Mouse (Mus musculus) liver, embryonic 11.5 days (tissue): ENCODE results near the gene Nemf. TPM values are rescaled to one million over a fixed set of nuclear protein-coding genes. Genes with fewer than 3 reads are reported as not detected.
"Not testable (repeated sequence)": the region's sequence is repeated elsewhere in the genome, so short reads cannot be mapped to it uniquely, and the experiment has no call there.

Experiments used
- ATAC-seq: fragments of 200-750 bp; cut with Nextera tagmentation; replicated peaks from 2 replicates; pipeline ENCODE4 v1.8.0; 2017; ENCODE audit warnings: moderate number of reproducible peaks, mild to moderate bottlenecking, moderate TSS enrichment, moderate library complexity; ENCODE audit not compliant: low FRiP score
- DNase-seq: peaks from one replicate; pipeline ENCODE4 v3.0.0-alpha.2; 2017; ENCODE audit warnings: low spot score
- H3K27ac ChIP-seq: fragments of 300-500 bp; sonication (generic); 2 replicates; pipeline ENCODE4 v1.5.1; 2014; ENCODE audit warnings: mild to moderate bottlenecking, low read depth, low read length, control low read depth
- H3K27me3 ChIP-seq: fragments of 300-500 bp; sonication (generic); replicated peaks from 2 replicates; pipeline ENCODE4 v1.6.1; 2014; ENCODE audit warnings: low read length, mixed read lengths; ENCODE audit not compliant: control insufficient read depth, insufficient read depth
- H3K36me3 ChIP-seq: fragments of 300-500 bp; sonication (generic); 2 replicates; pipeline ENCODE4 v1.6.1; 2014; ENCODE audit warnings: mild to moderate bottlenecking, low read length, moderate library complexity, mixed read lengths; ENCODE audit not compliant: control insufficient read depth, insufficient read depth
- H3K4me1 ChIP-seq: fragments of 300-500 bp; sonication (generic); replicated peaks from 2 replicates; pipeline ENCODE4 v1.6.1; 2014; ENCODE audit warnings: low read length, mixed read lengths; ENCODE audit not compliant: control insufficient read depth, insufficient read depth
- H3K4me2 ChIP-seq: fragments of 300-500 bp; sonication (generic); 2 replicates; pipeline ENCODE4 v1.6.1; 2014; ENCODE audit warnings: mild to moderate bottlenecking, control low read depth, moderate library complexity
- H3K4me3 ChIP-seq: fragments of 300-500 bp; sonication (generic); 2 replicates; pipeline ENCODE4 v1.5.1; 2014; ENCODE audit warnings: low read depth, low read length, control low read depth
- H3K9ac ChIP-seq: fragments of 300-500 bp; sonication (generic); 2 replicates; pipeline ENCODE4 v1.6.1; 2014; ENCODE audit warnings: low read depth, low read length, control low read depth
- H3K9me3 ChIP-seq: fragments of 300-500 bp; sonication (generic); 2 replicates; pipeline ENCODE4 v1.6.1; 2016; ENCODE audit warnings: low read length, inconsistent platforms, mixed read lengths; ENCODE audit not compliant: control insufficient read depth
- WGBS: fragments of 180-500 bp; shearing (Covaris S2); extraction: QIAGEN DNeasy Blood & Tissue Kit; methylation state at CpG from one replicate; pipeline ENCODE4 v1.1.7; 2014; 5-methylcytosine and 5-hydroxymethylcytosine counted together
- polyA plus RNA-seq: library from polyadenylated mRNA; unstranded; fragments of >200 nt; fragmentation: Nextera tagmentation; extraction: Ambion mirVana; gene quantifications from 2 replicates; pipeline ENCODE4 v1.2.1, GENCODE M21; 2014

The Nemf gene
- polyA plus RNA-seq, 1 experiment from 2014 or later, result 81.7 TPM

DNA sequence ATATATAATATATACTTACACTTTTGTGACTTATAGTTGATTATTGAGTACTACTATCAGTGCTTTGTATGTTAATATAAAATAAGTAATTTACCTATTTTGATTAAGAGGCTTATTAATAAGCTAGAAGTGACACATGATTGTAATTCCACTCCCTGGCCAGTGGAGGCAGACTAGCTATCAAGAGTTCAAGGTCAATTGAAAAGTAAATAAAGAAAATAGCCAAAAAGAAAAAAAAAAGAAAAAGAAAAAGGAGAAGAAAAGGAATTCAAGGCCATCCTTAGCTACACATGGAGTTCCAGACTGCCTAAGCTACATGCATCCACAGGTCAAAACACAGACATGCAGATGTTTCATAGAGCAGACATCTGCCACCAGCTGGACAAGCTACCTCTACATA lies 9.5 kb upstream of the Nemf start:
- no peak overlapping the region for H3K9ac ChIP-seq
- peaks cover 21% of the 10 kb centered on the region for H3K4me1 ChIP-seq
- H3K27ac ChIP-seq, result no peak overlapping the region
- H3K9me3 ChIP-seq, result no peaks in the 10 kb centered on the region
- H3K36me3 ChIP-seq, result no peaks in the 10 kb centered on the region
- H3K27me3 ChIP-seq, result no peaks in the 10 kb centered on the region
- H3K4me3 ChIP-seq, result no peak overlapping the region
- no peak overlapping the region for H3K4me2 ChIP-seq
- ATAC-seq (no peak), DNase-seq (no peak)

DNA sequence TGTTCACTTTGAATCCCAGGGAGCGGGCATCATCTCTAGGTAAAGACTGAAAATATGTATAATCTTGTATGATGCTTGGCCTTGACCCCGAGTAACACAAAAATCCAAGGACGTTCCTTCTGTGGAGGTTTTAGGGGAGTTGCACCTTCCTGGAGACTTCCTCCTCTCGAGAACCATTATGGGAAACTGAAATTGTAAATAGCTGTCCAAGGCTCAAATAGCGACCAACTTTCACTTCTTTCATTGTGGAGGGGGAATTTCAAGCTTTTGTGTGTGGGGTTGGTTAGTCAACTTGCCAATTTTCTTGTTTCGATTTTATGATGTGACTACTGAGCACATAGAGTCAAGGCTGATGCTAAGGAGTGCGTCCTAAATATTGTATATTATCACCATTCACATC lies 8.8 kb upstream of the Nemf start:
- H3K9me3 ChIP-seq, result no peaks in the 10 kb centered on the region
- DNase-seq (no peak), ATAC-seq (no peak)
- no peaks in the 10 kb centered on the region for H3K36me3 ChIP-seq
- peaks cover 19% of the 10 kb centered on the region for H3K4me1 ChIP-seq
- no peak overlapping the region for H3K9ac ChIP-seq
- H3K27me3 ChIP-seq, result no peaks in the 10 kb centered on the region
- no peak overlapping the region for H3K27ac ChIP-seq
- 77% methylated on average over 7 of the region's 7 CpGs for WGBS
- H3K4me2 ChIP-seq, result no peak overlapping the region
- H3K4me3 ChIP-seq, result no peak overlapping the region

DNA sequence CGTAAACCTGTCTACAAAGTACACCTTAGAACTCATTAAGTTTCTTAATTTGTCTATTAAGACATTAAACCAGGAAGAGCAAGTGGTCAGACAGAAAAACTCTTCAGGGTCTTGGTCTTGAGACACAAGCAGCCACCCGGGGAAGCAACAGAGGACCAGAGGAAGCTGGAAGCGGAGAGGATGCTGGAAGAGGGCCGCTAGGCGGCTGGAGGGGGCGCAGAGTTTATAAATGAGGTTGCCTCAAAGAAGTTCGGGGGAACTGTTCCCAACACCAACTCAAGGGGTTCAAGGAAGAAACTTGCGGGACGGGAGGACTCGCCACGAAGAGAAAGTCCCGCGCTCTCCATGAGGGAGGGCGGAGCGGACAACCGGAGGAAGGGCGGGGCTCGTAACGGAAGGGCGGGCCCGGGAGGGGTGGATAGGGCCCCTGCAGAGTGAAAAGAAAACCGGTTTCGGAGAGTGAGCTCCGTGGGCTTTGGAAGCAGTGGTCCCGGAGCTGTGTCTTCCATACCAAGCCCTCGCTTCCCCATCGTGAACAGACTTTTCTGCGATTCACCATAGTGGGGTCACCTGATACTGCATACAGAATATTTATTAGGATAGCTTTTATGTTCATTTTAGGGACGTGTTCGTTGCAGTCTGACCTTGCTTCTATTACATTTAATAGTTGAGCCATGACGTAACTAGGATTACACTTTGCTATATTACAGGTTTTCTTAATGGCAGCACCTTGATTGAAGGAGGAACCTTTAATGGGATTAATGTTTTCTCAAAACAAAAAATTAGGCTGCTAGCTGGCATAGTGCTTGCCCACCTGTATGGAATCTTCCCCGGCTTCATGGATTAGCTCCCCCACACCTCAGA lies 7.2 kb upstream of the Nemf start:
- Histone ChIP-seq H3K27me3 (no peaks in the 10 kb centered on the region), H3K36me3 (no peaks in the 10 kb centered on the region), H3K4me2 (peak overlapping the region; percentile 69), H3K9me3 (no peaks in the 10 kb centered on the region), H3K9ac (peak overlapping the region; percentile 67), H3K4me3 (peak overlapping the region; percentile 52), H3K4me1 (peaks cover 15% of the 10 kb centered on the region), H3K27ac (peak overlapping the region; percentile 74)
- DNase-seq (peak; percentile 80), ATAC-seq (peak; percentile 58)
- 5% methylated on average over 32 of the region's 32 CpGs for WGBS

DNA sequence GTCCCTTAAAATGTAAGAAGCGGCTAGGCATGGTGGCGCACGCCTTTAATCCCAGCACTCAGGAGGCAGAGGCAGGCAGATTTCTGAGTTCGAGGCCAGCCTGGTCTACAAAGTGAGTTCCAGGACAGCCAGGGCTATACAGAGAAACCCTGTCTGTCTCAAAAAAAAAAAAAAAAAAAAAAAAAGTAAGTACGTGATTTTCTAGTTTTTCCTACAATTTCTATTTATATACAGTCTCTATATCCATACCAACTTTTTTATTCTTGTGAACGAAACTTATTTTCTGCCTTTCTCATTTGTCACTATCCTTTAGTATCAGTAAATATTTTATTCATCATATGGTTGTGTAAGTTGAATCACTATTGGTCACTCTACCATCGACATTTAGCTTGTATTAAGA lies 6.1 kb upstream of the Nemf start:
- H3K4me2 ChIP-seq, result peak overlapping the region; percentile 94; the same call in 1 of the 2 replicates
- WGBS, result 93% methylated on average over 7 of the region's 7 CpGs
- H3K4me3 ChIP-seq, result not testable (repeated sequence)

DNA sequence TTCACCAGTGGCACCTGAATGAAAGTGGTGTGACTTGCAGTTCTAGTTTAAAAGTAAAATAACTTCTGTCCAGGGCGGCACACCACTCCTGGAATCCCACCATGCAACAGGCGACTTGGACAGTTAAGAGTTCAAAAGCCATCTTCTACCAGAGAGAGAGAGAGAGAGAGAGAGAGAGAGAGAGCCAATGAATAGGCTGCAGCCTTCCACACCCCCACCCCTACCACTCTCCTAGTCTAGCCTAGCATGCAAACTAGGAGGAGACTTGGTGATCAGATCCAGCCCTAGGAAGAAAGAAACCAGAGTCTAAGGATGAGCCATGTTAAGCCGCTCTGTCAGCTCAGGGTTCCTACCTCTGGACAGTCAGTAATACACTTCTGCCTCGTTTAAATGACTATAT lies 5.4 kb upstream of the Nemf start:
- Histone ChIP-seq H3K27ac (peak overlapping the region; percentile 98), H3K36me3 (no peaks in the 10 kb centered on the region), H3K4me1 (peaks cover 15% of the 10 kb centered on the region), H3K27me3 (no peaks in the 10 kb centered on the region), H3K9me3 (no peaks in the 10 kb centered on the region), H3K9ac (peak overlapping the region; percentile 76), H3K4me3 (peak overlapping the region; percentile 64), H3K4me2 (peak overlapping the region; percentile 94)
- DNase-seq, result peak; percentile 41
- peak; percentile 21 for ATAC-seq
- 35% methylated on average over 4 of the region's 4 CpGs for WGBS

More for the DNA sequence above, 6.1 kb upstream of the Nemf start:
- H3K4me1 ChIP-seq, result peaks cover 15% of the 10 kb centered on the region
- H3K36me3 ChIP-seq, H3K9me3 ChIP-seq, ATAC-seq, DNase-seq, H3K27me3 ChIP-seq, H3K9ac ChIP-seq, H3K27ac ChIP-seq: not testable (repeated sequence)

DNA sequence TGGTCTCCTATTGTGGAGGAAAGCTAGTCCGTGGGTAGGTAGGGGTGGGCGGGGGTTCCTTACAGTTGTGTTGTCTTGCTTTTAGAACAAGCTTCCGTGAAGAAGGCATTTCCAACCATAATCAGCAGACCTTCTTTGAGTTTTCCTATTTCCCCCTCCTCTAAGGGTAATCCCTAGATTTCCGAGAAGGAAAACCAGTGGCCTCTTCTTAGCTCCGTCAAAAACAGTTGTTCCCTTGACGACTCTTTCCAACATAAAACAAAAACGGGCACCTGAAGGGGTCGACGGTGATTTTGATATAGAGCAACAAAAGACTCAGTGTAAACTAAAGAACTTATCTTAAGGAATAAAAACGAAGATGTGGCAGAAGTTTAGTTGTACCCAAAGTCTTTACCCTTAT lies 5.0 kb upstream of the Nemf start:
- Histone ChIP-seq H3K9ac (peak overlapping the region; percentile 76), H3K27ac (peak overlapping the region; percentile 98), H3K4me1 (peaks cover 15% of the 10 kb centered on the region), H3K4me2 (peak overlapping the region; percentile 94), H3K9me3 (no peaks in the 10 kb centered on the region), H3K27me3 (no peaks in the 10 kb centered on the region), H3K4me3 (peak overlapping the region; percentile 64), H3K36me3 (no peaks in the 10 kb centered on the region)
- 9% methylated on average over 10 of the region's 10 CpGs for WGBS
- ATAC-seq (no peak), DNase-seq (no peak)

DNA sequence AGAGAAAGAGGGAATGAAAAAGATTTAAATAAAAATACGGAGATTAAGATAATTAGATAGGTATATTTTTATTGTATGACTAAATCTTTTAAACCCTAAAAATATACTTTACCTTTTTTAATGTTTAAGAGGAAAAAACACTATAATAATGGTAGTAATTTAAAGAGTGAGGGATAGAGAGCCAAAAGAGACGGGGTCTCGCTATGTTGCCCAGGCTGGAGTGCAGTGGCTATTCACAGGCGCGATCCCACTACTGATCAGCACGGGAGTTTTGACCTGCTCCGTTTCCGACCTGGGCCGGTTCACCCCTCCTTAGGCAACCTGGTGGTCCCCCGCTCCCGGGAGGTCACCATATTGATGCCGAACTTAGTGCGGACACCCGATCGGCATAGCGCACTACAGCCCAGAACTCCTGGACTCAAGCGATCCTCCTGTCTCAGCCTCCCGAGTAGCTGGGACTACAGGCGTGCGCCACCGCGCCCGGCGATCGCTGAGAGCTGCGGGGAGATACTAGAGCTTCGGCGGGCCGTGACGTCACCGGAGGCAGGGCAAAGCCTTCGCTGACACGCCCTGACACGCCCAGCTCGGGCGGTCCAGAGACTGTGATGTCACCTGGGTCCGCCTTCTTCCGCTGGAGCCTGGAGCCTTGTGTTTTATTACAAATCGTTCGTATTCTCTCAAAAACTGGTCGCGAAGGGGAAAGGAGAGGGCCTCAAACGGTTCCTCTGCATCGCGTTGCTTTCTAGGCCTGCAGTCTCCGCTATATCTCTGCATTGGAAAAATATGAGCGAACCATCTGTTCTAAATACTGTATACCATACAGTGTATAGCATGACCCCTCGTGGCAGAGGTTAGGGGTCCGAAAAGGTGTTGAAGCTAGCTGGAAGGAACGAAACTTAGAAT lies 4.3 kb upstream of the Nemf start:
- not testable (repeated sequence) for H3K27me3 ChIP-seq, H3K36me3 ChIP-seq, H3K9me3 ChIP-seq
- Histone ChIP-seq H3K4me2 (peak overlapping the region; percentile 94), H3K9ac (peak overlapping the region; percentile 76), H3K4me1 (peaks cover 15% of the 10 kb centered on the region), H3K4me3 (peak overlapping the region; percentile 64), H3K27ac (peak overlapping the region; percentile 98)
- DNase-seq (peak; percentile 100), ATAC-seq (peak; percentile 87)
- WGBS, result under 1% methylated on average over 39 of the region's 50 CpGs

DNA sequence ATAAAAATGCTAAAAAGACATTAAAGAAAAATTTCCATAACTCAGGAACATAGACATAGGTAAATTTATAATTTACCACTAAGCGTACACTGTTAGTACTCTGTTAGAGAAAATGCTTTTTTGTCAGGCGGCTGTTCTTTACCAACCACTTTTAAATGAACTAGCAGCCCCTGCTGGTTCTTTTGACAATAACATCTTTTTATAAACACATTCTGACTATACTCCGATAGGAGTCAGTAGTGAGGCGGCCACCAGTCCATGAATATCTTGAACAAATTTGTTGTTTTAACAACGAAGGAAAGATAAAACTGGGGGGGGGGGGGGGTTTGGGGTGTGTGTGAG lies 3.7 kb upstream of the Nemf start:
- no peaks in the 10 kb centered on the region for H3K27me3 ChIP-seq
- no peak for DNase-seq
- H3K4me1 ChIP-seq, result peaks cover 18% of the 10 kb centered on the region
- no peaks in the 10 kb centered on the region for H3K9me3 ChIP-seq
- no peak overlapping the region for H3K4me2 ChIP-seq
- 14% methylated on average over 5 of the region's 5 CpGs for WGBS
- ATAC-seq, result no peak; the same call in 1 of the 2 replicates
- no peak overlapping the region for H3K27ac ChIP-seq
- H3K9ac ChIP-seq, result no peak overlapping the region
- no peak overlapping the region for H3K4me3 ChIP-seq
- no peaks in the 10 kb centered on the region for H3K36me3 ChIP-seq
